Mouse (Mus musculus) liver, embryonic 15.5 days (tissue): ENCODE results near the gene Nfib. TPM values are rescaled to one million over a fixed set of nuclear protein-coding genes. Genes with fewer than 3 reads are reported as not detected.

Experiments used
- ATAC-seq: fragments of 200-750 bp; cut with Nextera tagmentation; 2 replicates; pipeline ENCODE4 v1.8.0; 2017; ENCODE audit warnings: moderate number of reproducible peaks, mild to moderate bottlenecking, moderate library complexity; ENCODE audit not compliant: insufficient read depth
- H3K27ac ChIP-seq: fragments of 300-500 bp; sonication (generic); replicated peaks from 2 replicates; pipeline ENCODE4 v1.5.1; 2015; ENCODE audit warnings: mild to moderate bottlenecking, inconsistent platforms
- H3K27me3 ChIP-seq: fragments of 300-500 bp; sonication (generic); 2 replicates; pipeline ENCODE4 v1.6.1; 2015; ENCODE audit warnings: mild to moderate bottlenecking, inconsistent platforms
- H3K36me3 ChIP-seq: fragments of 300-500 bp; sonication (generic); replicated peaks from 2 replicates; pipeline ENCODE4 v1.6.1; 2015; ENCODE audit warnings: moderate library complexity, mild to moderate bottlenecking, inconsistent platforms
- H3K4me1 ChIP-seq: fragments of 300-500 bp; sonication (generic); replicated peaks from 2 replicates; pipeline ENCODE4 v1.6.1; 2015; ENCODE audit warnings: inconsistent platforms
- H3K4me2 ChIP-seq: fragments of 300-500 bp; sonication (generic); 2 replicates; pipeline ENCODE4 v1.6.1; 2015; ENCODE audit warnings: moderate library complexity, mild to moderate bottlenecking, inconsistent platforms
- H3K4me3 ChIP-seq: fragments of 300-500 bp; sonication (generic); replicated peaks from 2 replicates; pipeline ENCODE4 v1.5.1; 2015; ENCODE audit warnings: mild to moderate bottlenecking, inconsistent platforms
- H3K9ac ChIP-seq: fragments of 300-500 bp; sonication (generic); 2 replicates; pipeline ENCODE4 v1.6.1; 2015; ENCODE audit warnings: moderate library complexity, mild to moderate bottlenecking, inconsistent platforms
- H3K9me3 ChIP-seq: fragments of 300-500 bp; sonication (generic); replicated peaks from 2 replicates; pipeline ENCODE4 v1.6.1; 2016; ENCODE audit warnings: inconsistent platforms
- WGBS: fragments of 180-500 bp; shearing (Covaris S2); methylation state at CpG from one replicate; pipeline ENCODE4 v1.1.7; 2015; ENCODE audit warnings: mixed read lengths; ENCODE audit not compliant: insufficient replicate concordance; 5-methylcytosine and 5-hydroxymethylcytosine counted together
- polyA plus RNA-seq: library from polyadenylated mRNA; unstranded; fragments of >200 nt; fragmentation: Nextera tagmentation; extraction: Ambion mirVana; gene quantifications from 2 replicates; pipeline ENCODE4 v1.2.1, GENCODE M21; 2015

Gene Nfib
- polyA plus RNA-seq, 1 experiment from 2014 or later: 4.7 TPM

GRCm38 (mm10) chr4:82623835-82624234 is 81.7 kb downstream of the Nfib start:
- 22% methylated on average over 4 of the region's 4 CpGs for WGBS

GRCm38 (mm10) chr4:82623081-82623538 is 82.4 kb downstream of the Nfib start:
- Histone ChIP-seq H3K36me3 (no peaks in the 10 kb centered on the region), H3K4me3 (no peak overlapping the region), H3K9ac (no peak overlapping the region), H3K27ac (no peak overlapping the region), H3K4me1 (peaks cover 13% of the 10 kb centered on the region), H3K4me2 (no peak overlapping the region), H3K27me3 (no peaks in the 10 kb centered on the region), H3K9me3 (no peaks in the 10 kb centered on the region)
- 48% methylated on average over 12 of the region's 12 CpGs for WGBS
- ATAC-seq: no peak

More at GRCm38 (mm10) chr4:82623835-82624234, 81.7 kb downstream of the Nfib start:
- no peaks in the 10 kb centered on the region for H3K9me3 ChIP-seq
- no peaks in the 10 kb centered on the region for H3K36me3 ChIP-seq
- peaks cover 13% of the 10 kb centered on the region for H3K4me1 ChIP-seq
- no peak overlapping the region for H3K4me2 ChIP-seq
- H3K27me3 ChIP-seq: no peaks in the 10 kb centered on the region
- ATAC-seq: no peak
- H3K9ac ChIP-seq: no peak overlapping the region
- no peak overlapping the region for H3K27ac ChIP-seq
- H3K4me3 ChIP-seq: no peak overlapping the region

GRCm38 (mm10) chr4:82622321-82622836 is 83.2 kb downstream of the Nfib start:
- 8% methylated on average over 3 of the region's 3 CpGs for WGBS
- peaks cover 13% of the 10 kb centered on the region for H3K4me1 ChIP-seq
- H3K9ac ChIP-seq: no peak overlapping the region
- no peaks in the 10 kb centered on the region for H3K9me3 ChIP-seq
- no peak overlapping the region for H3K4me3 ChIP-seq
- peak overlapping the region; percentile 23; the same call in 1 of the 2 replicates for H3K4me2 ChIP-seq
- H3K27ac ChIP-seq: no peak overlapping the region
- peak; percentile 57 for ATAC-seq
- no peaks in the 10 kb centered on the region for H3K27me3 ChIP-seq
- H3K36me3 ChIP-seq: no peaks in the 10 kb centered on the region

GRCm38 (mm10) chr4:82619539-82619941 is 86.0 kb downstream of the Nfib start:
- H3K9ac ChIP-seq: no peak overlapping the region
- no peak overlapping the region for H3K4me2 ChIP-seq

GRCm38 (mm10) chr4:82619003-82619402 is 86.5 kb downstream of the Nfib start:
- no peak overlapping the region for H3K27ac ChIP-seq
- no peaks in the 10 kb centered on the region for H3K9me3 ChIP-seq
- whole genome bisulfite sequencing: 49% methylated on average over 2 of the region's 2 CpGs

More at GRCm38 (mm10) chr4:82619539-82619941, 86.0 kb downstream of the Nfib start:
- H3K4me3 ChIP-seq: no peak overlapping the region
- no peaks in the 10 kb centered on the region for H3K27me3 ChIP-seq
- H3K9me3 ChIP-seq: no peaks in the 10 kb centered on the region
- no peak overlapping the region for H3K27ac ChIP-seq
- no peaks in the 10 kb centered on the region for H3K36me3 ChIP-seq
- ATAC-seq: no peak
- H3K4me1 ChIP-seq: peaks cover 13% of the 10 kb centered on the region
- WGBS: 30% methylated on average over 12 of the region's 12 CpGs

GRCm38 (mm10) chr4:82617257-82617656 is 88.3 kb downstream of the Nfib start:
- Histone ChIP-seq H3K27ac (no peak overlapping the region), H3K9me3 (no peaks in the 10 kb centered on the region), H3K4me1 (0 out of 2 replicates have a peak, but pooled peaks cover 7% of the 10 kb centered on the region), H3K4me2 (no peak overlapping the region), H3K9ac (no peak overlapping the region), H3K36me3 (no peaks in the 10 kb centered on the region), H3K4me3 (no peak overlapping the region), H3K27me3 (no peaks in the 10 kb centered on the region)
- ATAC-seq: no peak
- WGBS: 60% methylated on average over 10 of the region's 10 CpGs

More at GRCm38 (mm10) chr4:82619003-82619402, 86.5 kb downstream of the Nfib start:
- Histone ChIP-seq H3K4me1 (peaks cover 13% of the 10 kb centered on the region), H3K9ac (no peak overlapping the region), H3K4me3 (no peak overlapping the region), H3K36me3 (no peaks in the 10 kb centered on the region), H3K27me3 (no peaks in the 10 kb centered on the region), H3K4me2 (no peak overlapping the region)
- ATAC-seq: no peak

- Histone ChIP-seq H3K27ac (no peak overlapping the region), H3K4me1 (no peaks in the 10 kb centered on the region), H3K4me2 (no peak overlapping the region), H3K4me3 (no peak overlapping the region), H3K36me3 (no peaks in the 10 kb centered on the region), H3K9me3 (no peaks in the 10 kb centered on the region), H3K9ac (no peak overlapping the region), H3K27me3 (no peaks in the 10 kb centered on the region)
- ATAC-seq: no peak
- WGBS: 74% methylated on average over 5 of the region's 5 CpGs
Observed at GRCm38 (mm10) chr4:82615712-82616111, 89.8 kb downstream of the Nfib start.

GRCm38 (mm10) chr4:82614466-82614805 is 91.1 kb downstream of the Nfib start:
- Histone ChIP-seq H3K9me3 (no peaks in the 10 kb centered on the region), H3K27ac (no peak overlapping the region), H3K4me2 (no peak overlapping the region), H3K27me3 (no peaks in the 10 kb centered on the region), H3K4me3 (no peak overlapping the region), H3K36me3 (no peaks in the 10 kb centered on the region), H3K9ac (no peak overlapping the region), H3K4me1 (no peaks in the 10 kb centered on the region)
- no peak for ATAC-seq
- 37% methylated on average over 7 of the region's 7 CpGs for WGBS

GRCm38 (mm10) chr4:82613606-82614465 is 91.7 kb downstream of the Nfib start:
- no peaks in the 10 kb centered on the region for H3K27me3 ChIP-seq
- no peak overlapping the region for H3K4me3 ChIP-seq
- WGBS: 45% methylated on average over 7 of the region's 7 CpGs
- ATAC-seq: no peak
- no peaks in the 10 kb centered on the region for H3K9me3 ChIP-seq
- H3K27ac ChIP-seq: no peak overlapping the region
- H3K4me2 ChIP-seq: no peak overlapping the region
- H3K36me3 ChIP-seq: no peaks in the 10 kb centered on the region
- H3K9ac ChIP-seq: no peak overlapping the region
- H3K4me1 ChIP-seq: no peaks in the 10 kb centered on the region

GRCm38 (mm10) chr4:82609676-82610075 is 95.9 kb downstream of the Nfib start:
- 58% methylated on average over 4 of the region's 4 CpGs for WGBS
- H3K4me3 ChIP-seq: no peak overlapping the region
- no peak overlapping the region for H3K9ac ChIP-seq
- no peaks in the 10 kb centered on the region for H3K9me3 ChIP-seq
- no peak for ATAC-seq
- H3K27ac ChIP-seq: no peak overlapping the region
- H3K36me3 ChIP-seq: no peaks in the 10 kb centered on the region
- no peak overlapping the region for H3K4me2 ChIP-seq
- H3K27me3 ChIP-seq: no peaks in the 10 kb centered on the region
- H3K4me1 ChIP-seq: no peaks in the 10 kb centered on the region

GRCm38 (mm10) chr4:82608768-82609610 is 96.6 kb downstream of the Nfib start:
- no peak for ATAC-seq
- no peaks in the 10 kb centered on the region for H3K36me3 ChIP-seq
- H3K9me3 ChIP-seq: no peaks in the 10 kb centered on the region
- no peak overlapping the region for H3K27ac ChIP-seq
- H3K27me3 ChIP-seq: no peaks in the 10 kb centered on the region
- no peak overlapping the region for H3K9ac ChIP-seq
- H3K4me3 ChIP-seq: no peak overlapping the region
- H3K4me1 ChIP-seq: no peaks in the 10 kb centered on the region
- H3K4me2 ChIP-seq: no peak overlapping the region
- WGBS: 57% methylated on average over 9 of the region's 9 CpGs
